Mouse (Mus musculus): ENCODE results near the gene L1cam. TPM values are rescaled to one million over a fixed set of nuclear protein-coding genes. Genes with fewer than 3 reads are reported as not detected.
A peak's percentile ranks its signal among the peaks of the same experiment; 100 is the strongest.

Gene L1cam
- polyA plus RNA-seq, 1 experiment from 2014 or later, result 66.5 TPM

DNA sequence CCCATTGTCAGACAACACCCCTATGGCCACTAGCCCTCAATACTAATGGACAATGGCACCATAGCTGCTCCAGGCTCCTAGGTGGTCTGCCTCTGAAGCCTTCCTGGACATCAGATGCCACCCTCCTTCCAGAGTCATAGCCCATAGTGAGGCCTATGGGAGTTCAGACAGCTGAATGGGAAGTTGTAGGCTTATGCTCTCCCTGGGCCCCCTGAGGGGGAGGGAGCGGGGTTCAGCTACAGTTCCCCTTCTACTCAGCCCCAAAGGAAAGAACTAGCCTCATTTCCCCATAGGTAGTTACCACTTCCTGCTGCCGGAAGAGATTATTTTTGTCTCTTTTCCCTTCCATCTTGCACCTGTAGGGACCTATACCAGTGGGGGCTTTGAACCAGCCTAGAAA, 15.7 kb upstream of the L1cam start:
- peaks cover 7% of the 10 kb centered on the region; the same call in 1 of the 2 replicates for H3K4me1 ChIP-seq
- WGBS, result 76% methylated on average over 2 of the region's 2 CpGs
- H3K4me3 ChIP-seq, result no peak overlapping the region
- H3K27me3 ChIP-seq, result no peaks in the 10 kb centered on the region
- no peak overlapping the region for H3K4me2 ChIP-seq (replicated peaks)
- H3K9ac ChIP-seq (replicated peaks), result no peak overlapping the region
- no peaks in the 10 kb centered on the region for H3K9me3 ChIP-seq
- H3K27ac ChIP-seq (replicated peaks), result no peak overlapping the region
- ATAC-seq (replicated peaks), result no peak
- no peaks in the 10 kb centered on the region for H3K36me3 ChIP-seq

DNA sequence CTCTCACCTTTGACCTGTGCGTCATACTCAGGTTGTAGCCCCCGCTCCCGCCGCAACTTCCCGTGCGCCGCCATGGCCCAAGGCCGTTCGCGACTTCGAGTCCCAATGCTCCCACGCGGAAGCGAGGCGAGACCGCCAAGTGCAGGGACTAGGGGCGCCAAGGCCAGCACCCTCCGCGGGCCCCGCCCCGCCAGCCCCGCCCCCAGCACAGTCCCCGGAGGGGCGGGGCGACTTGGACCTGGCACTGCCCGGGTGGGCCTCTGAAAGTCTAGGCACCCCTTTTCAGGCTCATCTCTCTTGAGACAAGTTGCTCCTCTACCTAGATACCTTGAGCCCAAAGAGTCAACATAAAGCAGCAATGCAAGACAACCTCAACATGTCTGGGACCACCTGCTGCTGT, 15.3 kb upstream of the L1cam start:
- no peaks in the 10 kb centered on the region for H3K9me3 ChIP-seq
- H3K9ac ChIP-seq (replicated peaks), result no peak overlapping the region
- H3K36me3 ChIP-seq, result no peaks in the 10 kb centered on the region
- H3K27ac ChIP-seq (replicated peaks), result no peak overlapping the region
- 11% methylated on average over 20 of the region's 26 CpGs for WGBS
- H3K4me2 ChIP-seq (replicated peaks), result no peak overlapping the region; the same call in 1 of the 2 replicates
- no peak overlapping the region for H3K4me3 ChIP-seq
- ATAC-seq (replicated peaks), result no peak
- peaks cover 7% of the 10 kb centered on the region; the same call in 1 of the 2 replicates for H3K4me1 ChIP-seq
- H3K27me3 ChIP-seq, result no peaks in the 10 kb centered on the region

DNA sequence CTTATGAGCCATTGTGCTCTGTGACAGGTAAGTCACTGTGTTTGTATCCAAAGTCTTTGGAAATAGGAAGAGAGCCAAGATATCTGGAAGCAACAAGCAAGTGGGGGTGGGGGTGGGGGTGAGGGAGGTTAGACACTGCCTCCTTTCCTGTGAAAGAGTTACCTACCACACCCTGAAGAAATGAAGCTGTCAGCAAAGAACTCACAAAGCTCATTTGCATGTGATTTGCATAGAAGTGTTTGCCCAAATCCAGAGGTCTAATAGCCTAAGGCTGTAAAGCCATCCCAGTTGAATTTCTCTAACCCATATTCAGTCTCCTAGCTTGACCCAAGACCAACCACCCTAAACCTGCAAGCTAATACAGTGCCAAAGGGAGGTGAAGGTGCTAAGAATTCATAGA, 14.5 kb upstream of the L1cam start:
- Histone ChIP-seq H3K36me3 (no peaks in the 10 kb centered on the region), H3K9me3 (no peaks in the 10 kb centered on the region), H3K4me1 (peaks cover 4% of the 10 kb centered on the region; the same call in 1 of the 2 replicates), H3K27ac (replicated peaks) (no peak overlapping the region), H3K4me2 (replicated peaks) (no peak overlapping the region), H3K9ac (replicated peaks) (no peak overlapping the region), H3K4me3 (no peak overlapping the region), H3K27me3 (no peaks in the 10 kb centered on the region)
- no peak for ATAC-seq (replicated peaks)

DNA sequence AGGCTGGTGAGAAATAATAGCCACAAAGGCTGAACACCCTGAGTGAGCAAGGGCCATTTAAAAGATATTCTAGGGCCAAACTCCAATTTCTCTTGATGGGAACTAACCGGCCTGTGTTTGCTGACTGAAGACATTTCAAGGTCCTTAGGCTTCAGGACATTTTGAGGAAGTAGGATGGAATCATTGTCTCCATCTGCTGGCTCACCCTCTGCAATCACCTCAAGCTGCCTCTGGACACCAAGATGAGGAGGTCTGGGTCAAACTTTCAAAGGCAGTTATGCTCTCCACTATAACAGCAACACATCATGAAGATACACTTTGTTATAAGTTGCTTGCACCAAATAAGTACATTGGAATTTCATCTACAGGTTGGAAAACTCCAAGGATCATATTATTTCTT, 14.1 kb upstream of the L1cam start:
- no peak overlapping the region for H3K27ac ChIP-seq (replicated peaks)
- no peak overlapping the region for H3K4me3 ChIP-seq
- 0 out of 2 replicates have a peak, but pooled peaks cover 3% of the 10 kb centered on the region for H3K4me1 ChIP-seq
- no peak overlapping the region for H3K9ac ChIP-seq (replicated peaks)
- no peaks in the 10 kb centered on the region for H3K36me3 ChIP-seq
- no peaks in the 10 kb centered on the region for H3K27me3 ChIP-seq
- no peak overlapping the region for H3K4me2 ChIP-seq (replicated peaks)
- 70% methylated on average over 1 of the region's 1 CpGs for WGBS
- no peaks in the 10 kb centered on the region for H3K9me3 ChIP-seq
- no peak for ATAC-seq (replicated peaks)

DNA sequence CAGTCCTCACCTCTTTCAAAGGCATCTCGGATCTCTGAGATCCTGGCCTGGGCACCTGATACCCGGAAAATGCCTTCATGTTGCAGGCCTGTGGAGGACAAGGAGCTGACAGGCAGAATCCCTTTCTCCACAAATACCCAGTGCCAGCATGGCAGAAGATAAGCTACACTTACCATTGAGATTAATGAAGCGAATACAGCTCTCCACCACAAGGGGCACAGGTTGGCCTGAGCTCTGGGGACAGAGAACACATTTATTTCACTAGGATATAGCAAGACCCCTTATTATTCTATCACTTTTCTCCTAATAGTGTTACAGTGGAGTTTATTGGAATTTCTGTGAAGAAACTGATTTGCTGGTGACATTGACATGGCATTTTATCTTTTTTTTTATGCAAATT, 2.1 kb upstream of the L1cam start:
- no peak for ATAC-seq (replicated peaks)
- WGBS, result 77% methylated on average over 3 of the region's 3 CpGs
- Histone ChIP-seq H3K4me3 (no peak overlapping the region), H3K4me2 (replicated peaks) (no peak overlapping the region), H3K9me3 (no peaks in the 10 kb centered on the region), H3K27ac (replicated peaks) (no peak overlapping the region), H3K4me1 (no peaks in the 10 kb centered on the region), H3K27me3 (no peaks in the 10 kb centered on the region), H3K9ac (replicated peaks) (no peak overlapping the region), H3K36me3 (no peaks in the 10 kb centered on the region)

DNA sequence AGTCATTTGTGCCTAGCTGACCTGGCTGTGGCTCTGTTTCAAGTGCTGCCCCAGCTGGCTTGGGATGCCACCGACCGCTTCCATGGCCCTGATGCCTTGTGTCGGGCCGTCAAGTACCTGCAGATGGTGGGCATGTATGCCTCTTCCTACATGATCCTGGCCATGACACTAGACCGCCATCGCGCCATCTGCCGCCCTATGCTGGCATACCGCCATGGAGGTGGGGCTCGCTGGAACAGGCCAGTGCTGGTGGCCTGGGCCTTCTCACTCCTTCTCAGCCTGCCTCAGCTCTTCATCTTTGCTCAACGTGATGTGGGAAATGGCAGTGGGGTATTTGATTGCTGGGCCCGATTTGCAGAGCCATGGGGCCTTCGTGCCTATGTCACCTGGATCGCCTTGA, 3.1 kb downstream of the L1cam start:
- WGBS, result 88% methylated on average over 14 of the region's 14 CpGs
- H3K9ac ChIP-seq (replicated peaks), result no peak overlapping the region
- no peaks in the 10 kb centered on the region for H3K9me3 ChIP-seq
- H3K36me3 ChIP-seq, result no peaks in the 10 kb centered on the region
- no peak for ATAC-seq (replicated peaks)
- no peak overlapping the region for H3K4me3 ChIP-seq
- H3K27me3 ChIP-seq, result no peaks in the 10 kb centered on the region
- no peak overlapping the region for H3K4me2 ChIP-seq (replicated peaks)
- H3K4me1 ChIP-seq, result no peaks in the 10 kb centered on the region
- no peak overlapping the region for H3K27ac ChIP-seq (replicated peaks)

DNA sequence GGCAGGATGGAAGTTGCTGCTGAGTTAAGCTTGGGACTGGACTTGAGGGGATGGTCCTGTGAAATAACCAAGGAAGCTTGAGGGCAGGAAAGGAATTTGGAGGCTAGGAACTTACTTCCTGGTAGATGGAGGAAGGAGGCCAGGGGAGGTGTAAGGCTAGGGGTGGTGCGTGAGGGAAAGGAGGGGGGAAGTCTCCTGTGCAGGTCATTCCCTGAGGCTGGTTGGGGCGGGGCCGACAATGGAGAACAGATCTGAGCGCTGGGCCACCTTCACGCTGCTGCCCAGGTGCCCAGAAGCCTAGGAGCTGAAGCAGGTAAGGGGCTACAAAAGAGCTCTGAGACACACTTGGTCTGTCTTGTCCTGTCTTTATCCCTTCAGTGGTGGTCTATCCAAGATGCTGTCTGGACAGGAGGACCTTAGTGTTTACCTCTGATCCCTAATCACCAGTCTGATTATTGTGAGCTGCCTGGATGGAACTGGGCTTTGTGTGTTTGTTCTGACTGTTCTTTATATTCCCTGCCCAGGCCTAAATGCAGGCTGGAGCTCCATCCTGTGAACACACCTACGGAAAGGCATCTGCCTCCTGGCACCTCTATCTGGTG, 4.3 kb downstream of the L1cam start, which contains the start of gene Avpr2:
Avpr2 (plus strand) TSS at position 552 of the 602 bp plus-strand sequence.
- Histone ChIP-seq H3K27ac (replicated peaks) (no peak within 1 kb of the TSS), H3K36me3 (no peaks in the 10 kb centered on the region), H3K4me2 (replicated peaks) (no peak within 1 kb of the TSS), H3K4me3 (no peak within 1 kb of the TSS), H3K4me1 (no peaks in the 10 kb centered on the region), H3K9me3 (no peaks in the 10 kb centered on the region), H3K27me3 (no peaks in the 10 kb centered on the region), H3K9ac (replicated peaks) (no peak within 1 kb of the TSS)
- 80% methylated on average over 6 of the region's 6 CpGs for WGBS
- ATAC-seq (replicated peaks), result no peak

DNA sequence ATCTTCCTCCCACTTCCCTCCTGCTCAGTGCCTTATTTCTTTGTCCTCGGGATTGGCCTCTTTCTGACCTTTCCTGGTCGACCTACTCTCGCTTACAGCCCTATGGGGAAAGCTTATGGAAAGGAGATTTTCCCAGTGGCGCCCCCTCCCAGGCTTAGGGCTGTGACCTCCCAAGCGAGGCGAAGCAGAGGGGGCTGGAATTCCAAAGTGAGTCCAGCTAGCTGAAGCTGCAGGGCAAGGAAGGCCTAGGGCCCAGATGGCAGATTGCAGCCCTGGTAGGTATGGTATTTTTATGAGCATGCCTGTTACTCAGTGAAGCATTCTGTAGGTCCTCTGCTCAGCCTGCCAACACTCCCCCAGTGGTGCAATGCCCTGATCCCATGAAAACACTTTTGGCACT, 14.4 kb downstream of the L1cam start:
- 22% methylated on average over 6 of the region's 6 CpGs for WGBS
- H3K4me2 ChIP-seq (replicated peaks), result peak overlapping the region; percentile 55
- no peak overlapping the region for H3K9ac ChIP-seq (replicated peaks)
- no peaks in the 10 kb centered on the region for H3K27me3 ChIP-seq
- ATAC-seq (replicated peaks), result no peak
- H3K36me3 ChIP-seq, result no peaks in the 10 kb centered on the region
- no peak overlapping the region for H3K27ac ChIP-seq (replicated peaks)
- H3K9me3 ChIP-seq, result no peaks in the 10 kb centered on the region
- H3K4me3 ChIP-seq, result peak overlapping the region; percentile 58
- H3K4me1 ChIP-seq, result peaks cover 13% of the 10 kb centered on the region

DNA sequence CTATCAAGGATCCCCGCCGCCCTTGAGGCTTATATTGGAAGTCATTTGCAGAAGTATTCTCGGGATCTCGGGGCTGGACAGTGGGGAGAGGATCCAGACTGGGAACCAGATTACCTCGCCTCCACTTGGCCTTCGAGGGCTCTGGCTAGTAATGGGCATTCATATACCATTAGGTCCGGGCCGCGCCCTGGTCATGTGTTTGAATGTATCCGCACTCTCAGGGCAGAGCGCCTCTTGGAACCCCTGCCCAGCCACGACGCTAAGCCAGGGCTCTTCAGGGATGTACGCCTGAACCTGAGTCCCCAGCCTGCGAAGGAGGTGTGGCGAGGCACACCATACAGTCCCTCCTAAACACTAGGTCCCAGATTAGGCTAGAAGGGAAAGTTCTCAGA, 14.9 kb downstream of the L1cam start:
- H3K4me2 ChIP-seq (replicated peaks), result peak overlapping the region; percentile 55
- ATAC-seq (replicated peaks), result peak; percentile 37
- H3K27ac ChIP-seq (replicated peaks), result peak overlapping the region; percentile 79
- no peaks in the 10 kb centered on the region for H3K36me3 ChIP-seq
- peak overlapping the region; percentile 70 for H3K9ac ChIP-seq (replicated peaks)
- H3K4me1 ChIP-seq, result peaks cover 13% of the 10 kb centered on the region
- no peaks in the 10 kb centered on the region for H3K27me3 ChIP-seq
- no peaks in the 10 kb centered on the region for H3K9me3 ChIP-seq
- peak overlapping the region; percentile 58 for H3K4me3 ChIP-seq
- 18% methylated on average over 16 of the region's 16 CpGs for WGBS

DNA sequence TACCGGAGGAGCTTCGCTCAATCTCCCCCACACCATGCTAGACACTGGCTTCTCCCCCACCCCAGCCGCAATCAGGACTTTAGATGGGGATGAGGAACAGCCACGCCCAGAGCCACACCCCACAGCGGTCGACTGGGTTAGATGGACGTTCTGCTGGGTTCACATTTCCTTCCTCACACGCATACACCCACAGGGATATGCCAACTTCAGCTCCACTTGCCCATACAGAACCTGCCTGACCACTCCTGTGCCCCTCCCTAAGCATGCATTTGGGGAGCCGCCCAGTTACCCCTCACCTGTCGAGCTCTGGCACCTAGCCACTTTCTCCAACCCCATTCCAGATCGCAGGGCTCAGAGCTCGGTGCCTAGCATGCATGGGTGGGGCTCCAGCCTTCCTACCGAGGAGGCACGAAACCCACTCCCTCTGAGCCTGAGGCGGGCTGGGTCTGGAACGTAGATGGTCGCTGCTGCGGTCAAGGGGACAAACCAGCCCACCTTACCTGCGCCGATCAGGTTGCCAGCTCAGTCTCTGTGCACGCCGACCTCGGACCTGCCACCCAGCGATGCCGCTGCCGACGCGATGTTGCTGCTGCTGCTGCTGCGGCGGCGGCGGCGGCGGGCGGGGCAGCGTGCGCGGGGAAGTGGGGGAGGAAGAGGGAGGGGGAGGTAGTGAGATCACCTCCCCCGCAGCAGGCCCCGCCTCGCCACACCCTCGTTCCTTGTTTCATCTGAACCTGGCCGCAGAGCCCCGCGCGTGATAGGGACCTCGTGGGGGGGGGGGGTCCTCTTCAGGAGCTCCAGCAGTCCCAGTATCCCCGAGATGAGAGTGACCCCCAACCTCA, 15.5 kb downstream of the L1cam start:
- no peaks in the 10 kb centered on the region for H3K9me3 ChIP-seq
- no peaks in the 10 kb centered on the region for H3K36me3 ChIP-seq
- ATAC-seq (replicated peaks), result peak; percentile 76
- H3K4me2 ChIP-seq (replicated peaks), result peak overlapping the region; percentile 55
- peak overlapping the region; percentile 70 for H3K9ac ChIP-seq (replicated peaks)
- H3K27me3 ChIP-seq, result no peaks in the 10 kb centered on the region
- 19% methylated on average over 40 of the region's 48 CpGs for WGBS
- peaks cover 19% of the 10 kb centered on the region for H3K4me1 ChIP-seq
- H3K27ac ChIP-seq (replicated peaks), result peak overlapping the region; percentile 79
- H3K4me3 ChIP-seq, result peak overlapping the region; percentile 58

DNA sequence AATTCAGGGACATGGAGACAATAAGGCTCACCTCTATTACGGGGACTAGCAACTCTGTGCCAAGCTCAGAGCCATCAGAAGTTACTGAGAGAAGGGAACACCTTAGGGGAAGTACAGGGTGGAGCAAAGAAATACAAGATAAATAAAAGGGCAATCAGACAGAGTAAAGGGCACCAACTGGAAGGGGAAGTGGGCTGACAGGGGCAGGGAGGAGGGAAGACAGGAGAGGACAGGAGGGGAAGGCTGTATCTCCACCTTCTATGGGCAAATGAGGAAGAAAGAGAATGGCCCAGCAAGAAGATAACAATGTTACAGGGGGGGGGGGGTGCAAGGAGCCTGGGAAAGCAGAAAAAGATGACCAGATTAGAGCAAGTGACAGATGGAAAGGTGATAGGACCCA, 18.9 kb downstream of the L1cam start:
- Histone ChIP-seq H3K4me1 (peaks cover 28% of the 10 kb centered on the region), H3K4me2 (replicated peaks) (peak overlapping the region; percentile 28), H3K36me3 (no peaks in the 10 kb centered on the region), H3K9ac (replicated peaks) (no peak overlapping the region), H3K4me3 (peak overlapping the region; percentile 10; the same call in 1 of the 2 replicates), H3K9me3 (no peaks in the 10 kb centered on the region), H3K27ac (replicated peaks) (no peak overlapping the region), H3K27me3 (no peaks in the 10 kb centered on the region)
- no peak for ATAC-seq (replicated peaks)
- 87% methylated on average over 1 of the region's 1 CpGs for WGBS

DNA sequence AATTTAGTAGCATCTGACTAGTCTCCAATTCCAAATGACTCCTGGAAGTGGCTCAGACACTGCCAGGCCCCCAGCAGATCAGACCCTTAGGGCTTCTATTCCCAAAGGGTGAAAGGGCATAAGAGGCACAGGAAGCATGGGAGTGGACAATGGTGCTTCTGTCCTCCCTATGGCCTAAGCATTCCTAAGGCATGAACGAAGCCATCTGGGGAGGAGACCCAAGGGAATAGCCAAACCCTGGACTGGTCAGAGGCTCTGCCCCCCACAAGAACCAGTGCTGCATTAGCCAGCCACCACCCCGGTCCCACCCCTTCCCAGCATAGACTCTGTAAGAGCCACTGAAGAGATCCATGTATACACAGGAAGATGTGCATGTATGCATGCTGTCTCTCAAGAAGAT, 20.0 kb downstream of the L1cam start:
- ATAC-seq (replicated peaks), result no peak
- 66% methylated on average over 2 of the region's 2 CpGs for WGBS
- Histone ChIP-seq H3K4me3 (no peak overlapping the region), H3K27ac (replicated peaks) (no peak overlapping the region), H3K4me1 (peaks cover 24% of the 10 kb centered on the region), H3K9ac (replicated peaks) (no peak overlapping the region), H3K9me3 (no peaks in the 10 kb centered on the region), H3K4me2 (replicated peaks) (peak overlapping the region; percentile 28), H3K36me3 (no peaks in the 10 kb centered on the region), H3K27me3 (no peaks in the 10 kb centered on the region)

Measured in forebrain, embryonic 15.5 days (tissue).